Mouse (Mus musculus) olfactory bulb, adult 2 months (tissue): ENCODE data around the gene Nexn.

Experiments used
- CTCF ChIP-seq: fragments of 200-500 bp; IDR thresholded peaks from 2 replicates; pipeline ENCODE4 v1.5.1; 2012; ENCODE audit warnings: low read depth, mild to moderate bottlenecking, low read length, moderate library complexity; ENCODE audit not compliant: insufficient read depth
- POLR2A ChIP-seq: fragments of 200-500 bp; IDR thresholded peaks from 2 replicates; pipeline ENCODE4 v1.6.1; 2012; ENCODE audit warnings: mild to moderate bottlenecking, low read depth, low read length, moderate library complexity; ENCODE audit not compliant: insufficient read depth

DNA sequence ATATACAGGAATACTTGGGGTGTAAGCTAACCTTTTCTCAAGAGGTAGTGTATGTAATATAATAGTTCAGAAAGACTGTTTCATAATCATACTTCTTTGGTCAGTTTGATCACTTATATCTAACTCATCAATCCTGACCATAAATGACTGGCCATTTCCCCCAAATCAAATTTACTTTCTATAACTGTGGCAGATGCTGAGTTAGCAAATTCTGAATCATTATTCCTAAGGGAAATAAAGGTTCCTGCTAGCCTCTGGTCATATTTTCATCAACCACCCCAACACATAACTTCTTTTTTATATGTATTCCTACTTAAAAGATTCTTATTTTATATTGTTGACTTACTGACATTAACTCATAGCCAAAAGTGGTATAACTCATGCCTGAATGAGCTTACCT lies 63.2 kb downstream of the Nexn start:
- TF ChIP-seq CTCF (no peak), POLR2A (no peak)
